Mouse (Mus musculus): ENCODE data around the gene Tbc1d15.
"Not testable (repeated sequence)": the region's sequence is repeated elsewhere in the genome, so short reads cannot be mapped to it uniquely, and the experiment has no call there.

Gene Tbc1d15

DNA sequence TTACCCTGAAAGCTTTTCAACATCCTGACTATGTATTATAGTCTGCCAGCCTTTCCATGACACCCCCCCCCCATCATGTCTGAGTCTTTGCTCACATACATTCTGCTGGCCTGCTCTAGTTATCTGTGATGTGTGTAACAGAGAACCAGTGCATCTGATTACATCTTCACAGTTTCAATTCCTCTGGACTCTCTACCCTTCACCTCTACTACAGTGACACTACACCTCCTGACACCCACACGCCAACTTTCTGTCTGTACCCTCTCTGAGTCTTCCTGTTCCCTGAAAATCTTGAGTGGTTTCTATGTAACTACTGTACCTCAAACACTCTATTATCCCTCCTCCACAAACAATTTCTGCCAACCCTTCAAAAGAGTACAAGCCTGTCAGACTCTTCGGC lies 5.8 kb downstream of the Tbc1d15 start:
- no peak for DNase-seq (ENCODE audit: low spot score in 2 of 2)

GRCm38 (mm10) chr10:115241082-115241595 lies 10.1 kb downstream of the Tbc1d15 start:
- no peak for DNase-seq (ENCODE audit: low spot score in 2 of 2)

GRCm38 (mm10) chr10:115237931-115238330 lies 13.3 kb downstream of the Tbc1d15 start:
- no peak for DNase-seq (ENCODE audit: low spot score in 2 of 2)

DNA sequence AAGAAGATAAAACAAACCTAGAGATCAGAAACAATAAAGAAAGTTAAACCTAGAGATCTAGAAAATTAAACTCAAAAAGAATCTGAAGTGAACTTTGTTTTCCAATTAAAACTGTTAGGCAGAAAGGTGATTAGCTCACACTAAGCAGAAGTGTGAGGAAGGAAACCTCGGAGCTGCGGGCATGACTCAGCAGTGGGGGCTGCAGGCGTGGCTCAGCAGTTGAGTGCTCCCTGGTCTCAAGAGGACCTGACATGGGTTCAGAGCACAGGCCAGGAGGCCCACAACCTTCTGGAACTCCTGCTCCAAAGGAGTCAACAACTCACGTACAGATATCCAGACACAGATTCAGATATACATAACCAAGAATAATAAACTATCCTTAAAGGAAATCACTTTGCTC lies 14.5 kb downstream of the Tbc1d15 start:
- no peak for DNase-seq (ENCODE audit: low spot score in 2 of 2)

DNA sequence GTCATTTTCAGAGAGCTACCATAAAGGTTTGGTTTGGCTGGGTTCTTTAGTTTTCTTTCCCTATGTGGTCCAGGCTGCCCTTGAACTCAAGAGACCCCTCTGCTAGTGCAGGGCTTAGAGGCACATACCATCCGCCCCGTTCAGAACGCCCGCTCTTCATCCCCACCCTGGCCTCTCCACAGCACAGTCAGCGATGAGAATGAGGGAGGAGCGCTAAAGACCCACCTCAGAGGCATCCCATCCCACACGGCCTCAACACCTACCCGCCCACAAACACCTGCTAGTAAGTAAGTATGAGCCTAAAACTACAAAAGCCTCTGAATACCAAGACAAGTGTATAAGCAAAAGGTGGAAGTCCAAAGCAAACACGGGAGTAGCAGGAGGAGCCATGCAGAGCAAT lies 15.8 kb downstream of the Tbc1d15 start:
- no peak for DNase-seq (ENCODE audit: low spot score in 2 of 2)

DNA sequence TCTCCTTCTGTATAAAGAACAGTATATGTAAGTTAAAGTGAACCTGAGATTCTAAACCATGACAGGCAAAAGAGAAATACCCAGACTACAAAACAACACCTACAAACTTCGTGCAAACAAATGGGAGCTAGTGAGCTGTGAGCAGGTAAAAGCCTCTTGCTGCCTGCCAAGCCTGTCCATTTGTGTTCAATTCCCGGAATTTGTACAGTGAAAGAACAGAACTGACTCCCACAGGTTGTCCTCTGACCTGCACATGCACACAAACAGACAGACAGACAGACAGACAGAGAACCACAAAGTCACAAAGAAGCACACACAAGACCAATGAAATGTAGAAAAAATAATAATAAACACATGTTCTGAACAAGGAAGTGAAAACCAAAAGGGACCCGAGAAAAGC lies 17.5 kb downstream of the Tbc1d15 start:
- no peak for DNase-seq (ENCODE audit: low spot score in 2 of 2)

DNA sequence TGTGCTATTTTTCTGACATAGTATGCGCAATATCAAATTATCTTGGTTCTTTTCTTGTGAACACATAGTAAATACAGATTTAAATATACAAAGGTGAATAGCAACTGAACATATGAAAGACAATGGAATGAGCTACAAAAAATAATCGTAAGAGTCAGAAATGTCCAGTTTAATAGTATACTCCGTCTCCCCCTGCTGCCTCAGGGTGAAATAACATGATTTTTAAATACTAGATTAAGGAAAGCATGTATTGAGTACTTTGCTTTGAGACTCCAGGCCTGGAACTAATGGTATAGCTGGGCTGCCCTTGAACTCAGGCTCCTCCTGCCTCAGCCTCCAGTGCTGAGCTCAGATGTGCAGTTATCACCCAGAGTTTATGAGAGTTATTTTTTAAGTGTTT lies 18.8 kb downstream of the Tbc1d15 start:
- DNase-seq (ENCODE audit: low spot score in 2 of 2): no peak

DNA sequence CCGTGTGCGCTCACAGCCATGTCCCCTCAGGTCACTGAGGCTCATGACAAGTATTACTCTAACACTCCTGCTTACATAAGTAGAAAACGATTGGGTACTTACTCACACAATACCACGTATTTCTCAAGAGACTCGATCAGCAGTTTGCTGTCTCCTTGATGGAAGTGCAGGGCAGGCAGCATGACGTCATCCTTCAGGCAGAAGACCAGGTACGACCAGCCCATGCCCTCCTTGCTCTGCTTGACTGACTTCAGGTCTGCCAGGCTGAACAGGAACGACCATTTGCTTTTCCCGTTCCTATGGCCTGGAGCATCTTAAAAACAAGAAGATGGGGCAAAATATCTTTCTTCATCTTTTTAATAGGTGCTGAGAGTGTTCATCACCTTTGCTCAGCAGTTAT lies 22.2 kb downstream of the Tbc1d15 start:
- no peak for DNase-seq (ENCODE audit: low spot score in 2 of 2)

GRCm38 (mm10) chr10:115226586-115226985 lies 24.7 kb downstream of the Tbc1d15 start:
- no peak for DNase-seq (ENCODE audit: low spot score in 2 of 2)

DNA sequence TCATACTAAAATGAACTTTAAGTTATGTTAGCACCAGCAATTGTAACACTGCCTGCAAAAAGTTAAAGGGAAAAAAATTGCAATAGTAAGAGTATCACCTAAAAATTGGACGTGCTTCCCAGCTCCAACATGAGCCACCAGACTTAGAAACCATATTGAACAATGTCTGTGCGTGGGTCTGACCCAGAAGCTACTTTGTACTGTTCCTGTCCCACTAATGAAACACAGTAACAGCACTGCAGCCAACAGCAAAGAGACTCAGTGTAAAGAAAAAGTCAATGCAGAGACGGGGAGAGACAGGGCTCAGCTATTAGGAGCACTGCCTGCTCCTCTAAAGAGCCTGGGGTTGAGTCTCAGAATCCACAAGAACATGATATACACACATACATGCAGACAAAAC lies 27.4 kb downstream of the Tbc1d15 start:
- no peak for DNase-seq (ENCODE audit: low spot score in 2 of 2)

DNA sequence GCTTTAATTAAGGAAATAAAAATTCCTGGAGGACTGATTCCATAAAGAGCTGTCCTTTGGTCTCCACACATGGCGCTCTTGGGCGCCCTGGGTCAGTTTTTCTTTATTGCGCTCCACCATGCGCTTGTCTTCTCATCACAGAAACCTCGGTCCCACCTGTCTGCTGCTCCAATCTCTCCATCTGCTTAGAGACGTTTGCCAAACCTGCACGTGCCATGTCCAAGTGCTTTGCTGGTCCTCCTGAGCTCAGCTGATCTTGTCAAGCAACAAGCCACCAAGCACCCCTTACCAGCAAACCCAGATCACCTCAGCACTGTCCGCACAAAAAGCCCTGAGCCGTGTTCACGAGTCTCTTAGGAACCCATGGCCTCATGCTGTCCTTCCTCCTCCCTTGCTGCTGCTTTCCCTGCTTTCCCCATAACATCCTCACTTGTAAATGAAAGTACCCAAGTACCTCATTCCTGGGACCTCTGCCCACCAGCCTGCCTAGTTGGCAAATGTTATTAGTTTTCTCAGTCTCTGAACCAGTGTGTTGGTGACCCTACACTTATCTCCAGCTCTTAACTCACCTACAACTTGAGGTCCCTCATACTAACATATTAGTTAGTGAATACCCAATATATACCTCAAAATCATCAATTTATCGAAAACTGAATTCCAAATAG lies 38.2 kb downstream of the Tbc1d15 start:
- no peak for DNase-seq (ENCODE audit: low spot score in 2 of 2)

DNA sequence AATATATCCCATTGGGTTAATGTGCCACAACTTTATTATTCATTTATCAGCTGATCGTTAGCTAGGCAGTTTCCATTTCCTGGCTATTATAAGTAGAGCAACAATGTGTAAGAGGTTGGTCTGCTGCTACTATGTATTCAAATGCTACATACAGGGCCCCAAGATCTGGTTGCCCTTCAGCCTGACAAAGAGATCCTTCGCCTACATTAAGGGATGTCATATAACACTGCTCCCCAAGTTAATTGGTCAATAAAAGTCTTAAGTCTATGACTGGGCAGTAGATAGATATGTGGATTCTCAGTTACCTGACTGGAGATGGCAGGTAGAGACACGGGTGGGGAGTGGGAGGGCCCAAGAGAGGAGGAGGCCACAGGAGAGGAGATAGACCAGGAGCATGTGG lies 45.4 kb downstream of the Tbc1d15 start:
- DNase-seq (ENCODE audit: low spot score in 2 of 2): no peak

DNA sequence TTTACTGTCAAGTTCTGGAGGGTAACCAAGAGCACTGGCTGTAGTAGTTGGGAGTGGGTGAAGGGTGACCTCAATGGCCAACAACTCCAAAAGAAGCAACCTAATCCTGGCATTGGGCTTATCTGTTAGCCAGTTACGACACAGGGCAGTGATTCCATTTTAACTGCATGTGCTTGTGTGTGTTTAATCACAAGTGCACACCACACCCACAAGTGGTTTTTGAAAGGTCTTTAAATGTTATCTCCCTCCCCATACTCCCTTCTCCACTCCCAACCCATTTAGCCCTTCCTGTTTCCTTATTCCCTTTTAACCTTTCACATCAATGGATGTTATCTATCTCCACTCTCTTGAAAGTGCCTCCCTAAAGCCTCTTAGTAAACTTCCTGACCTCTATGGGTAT lies 46.0 kb downstream of the Tbc1d15 start:
- DNase-seq (ENCODE audit: low spot score in 2 of 2): no peak

DNA sequence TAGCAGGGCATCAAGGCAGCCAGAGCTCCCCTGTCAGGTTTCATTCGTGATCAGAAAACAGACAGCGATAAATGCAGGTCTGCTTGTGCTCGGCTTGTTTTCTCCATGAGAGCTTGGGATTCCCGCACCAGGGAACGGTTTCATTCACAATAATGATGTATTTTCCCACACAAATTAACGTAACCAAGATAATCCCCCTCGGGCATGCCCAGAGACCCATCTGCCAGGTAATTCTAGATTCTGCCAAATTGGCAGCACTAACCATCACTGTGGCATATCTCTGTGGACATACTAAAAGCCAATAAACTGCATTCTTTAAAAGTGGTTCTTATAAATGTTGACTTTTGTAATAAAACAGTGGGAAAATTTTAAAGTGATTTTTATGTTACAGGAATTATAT lies 60.1 kb downstream of the Tbc1d15 start:
- DNase-seq (ENCODE audit: low spot score in 2 of 2): no peak

DNA sequence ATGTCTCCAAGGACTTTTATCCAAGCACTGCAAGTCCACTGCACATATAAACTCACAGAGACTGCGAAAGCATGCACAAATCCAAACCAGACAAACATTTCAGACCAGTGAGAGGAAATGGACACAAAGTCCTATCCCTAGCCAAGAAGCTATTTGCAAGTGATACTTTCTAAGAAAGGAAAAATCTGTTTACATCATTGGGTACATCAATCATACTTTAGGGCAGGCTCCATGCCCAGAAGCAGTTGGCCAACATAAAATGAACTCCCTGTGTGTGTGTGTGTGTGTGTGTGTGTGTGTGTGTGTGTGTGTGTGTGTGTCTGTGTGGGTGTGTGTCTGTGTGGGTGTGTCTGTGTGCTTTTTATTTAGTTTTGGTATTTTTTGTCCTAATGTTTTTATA lies 63.9 kb downstream of the Tbc1d15 start:
- DNase-seq (ENCODE audit: low spot score in 2 of 2): no peak

DNA sequence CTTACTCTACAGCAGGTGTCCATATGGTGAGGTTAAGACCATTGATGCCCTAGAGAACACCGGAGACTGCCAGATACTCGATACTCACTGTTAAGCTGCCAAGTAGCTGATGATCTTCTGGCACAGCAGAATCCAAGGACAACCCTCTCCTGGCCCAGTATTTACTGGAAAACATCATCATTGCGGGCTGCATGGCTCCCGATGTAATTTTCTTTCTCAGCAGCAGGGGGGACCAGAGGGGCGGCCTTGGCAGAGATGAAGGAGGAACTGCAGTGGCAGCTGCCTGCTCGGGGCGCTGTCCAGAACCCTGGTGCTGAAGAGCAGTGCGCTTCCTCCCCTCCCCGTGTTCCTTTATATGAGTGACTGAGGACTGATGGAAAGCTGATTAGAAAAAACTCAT lies 66.6 kb downstream of the Tbc1d15 start, which contains the start of gene Tph2:
TSS of gene Tph2 (minus strand) at position 326 of the 400 bp plus-strand sequence.
- DNase-seq (ENCODE audit: low spot score in 2 of 2): peak; percentile 49 to 65

GRCm38 (mm10) chr10:115181034-115181433 lies 70.2 kb downstream of the Tbc1d15 start:
- no peak for DNase-seq (ENCODE audit: low spot score in 2 of 2)

GRCm38 (mm10) chr10:115178019-115178418 lies 73.2 kb downstream of the Tbc1d15 start:
- DNase-seq (ENCODE audit: low spot score in 2 of 2): not testable (repeated sequence)

- peak; percentile 11 to 17 for DNase-seq (ENCODE audit: low spot score in 2 of 2)
These were observed 75.7 kb downstream of the Tbc1d15 start for GRCm38 (mm10) chr10:115175591-115175991.

- DNase-seq (ENCODE audit: low spot score in 2 of 2): no peak
These were observed 77.9 kb downstream of the Tbc1d15 start for GRCm38 (mm10) chr10:115173336-115173735.

DNA sequence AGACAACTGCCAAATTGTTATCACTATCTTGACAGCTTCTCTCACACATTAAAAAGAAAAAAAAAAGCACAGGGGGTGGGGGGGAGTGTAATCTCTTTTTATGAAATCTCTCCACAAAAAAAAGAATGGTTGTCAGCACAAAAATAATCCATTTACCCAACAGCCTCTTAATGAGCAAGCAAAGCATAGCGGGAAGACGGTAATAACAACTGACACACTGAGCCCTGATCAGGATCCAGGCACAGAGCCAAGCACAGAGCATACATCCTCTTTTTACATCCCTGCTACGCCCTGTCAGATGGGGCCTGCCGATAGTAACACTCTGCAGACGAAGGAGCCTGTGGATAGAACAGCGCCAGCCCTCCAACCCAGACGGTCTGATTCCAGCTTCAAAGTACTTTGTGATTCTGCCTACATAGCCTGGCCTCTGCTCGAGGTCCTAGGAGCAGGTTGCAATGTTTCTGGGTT lies 79.9 kb downstream of the Tbc1d15 start:
- peak; percentile 28 to 35 for DNase-seq (ENCODE audit: low spot score in 2 of 2)

- DNase-seq (ENCODE audit: low spot score in 2 of 2): no peak
These were observed 80.5 kb downstream of the Tbc1d15 start for GRCm38 (mm10) chr10:115170496-115171350.

DNA sequence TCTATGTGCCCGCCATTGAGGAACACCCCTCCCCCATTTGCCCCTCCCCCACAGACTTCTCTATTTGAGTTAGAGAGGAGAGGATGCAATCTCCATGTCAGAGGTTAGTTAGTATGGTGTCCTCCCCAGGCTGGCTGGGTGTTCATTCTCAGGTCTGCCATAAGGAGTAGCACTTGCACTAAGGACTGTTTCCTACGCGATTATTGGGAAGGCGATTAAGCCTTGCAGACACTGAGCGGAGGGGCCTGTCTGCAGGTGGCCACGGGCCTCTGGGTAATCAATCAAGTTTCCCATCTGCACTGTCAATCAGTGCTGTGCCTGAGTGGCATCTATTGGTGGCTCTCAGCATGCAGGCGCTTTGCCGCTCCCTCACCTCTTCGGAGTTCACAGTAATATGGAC lies 81.9 kb downstream of the Tbc1d15 start:
- no peak for DNase-seq (ENCODE audit: low spot score in 2 of 2)
